Mouse (Mus musculus): ENCODE data around the gene Add1. TPM values are rescaled to one million over a fixed set of nuclear protein-coding genes. Genes with fewer than 3 reads are reported as not detected.
"Not testable (repeated sequence)": the region's sequence is repeated elsewhere in the genome, so short reads cannot be mapped to it uniquely, and the experiment has no call there.

Gene Add1
- total and polyA plus RNA-seq, 2 experiments from 2014 or later = 166 to 272 TPM

- no peak for TF ChIP-seq CTCF (IDR thresholded peaks at IDR 0.05; ENCODE audit: low read depth)
- peaks cover 4% of the 10 kb centered on the region; the same call in 1 of the 2 replicates for H3K4me1 ChIP-seq (ENCODE audit: insufficient read depth, low read length)
- peak overlapping the region; percentile 62 for H3K27ac ChIP-seq
- H3K4me3 ChIP-seq (ENCODE audit: low read length) = no peak overlapping the region
- DNase-seq (ENCODE audit: low spot score) (no peak), ATAC-seq (no peak)
- H3K4me2 ChIP-seq (ENCODE audit: low read depth, low read length) = no peak overlapping the region
- H3K36me3 ChIP-seq (ENCODE audit: insufficient read depth, low read length) = no peaks in the 10 kb centered on the region
- H3K9me3 ChIP-seq (ENCODE audit: low read length) = no peaks in the 10 kb centered on the region
- H3K27me3 ChIP-seq (ENCODE audit: insufficient read depth, low read length) = no peaks in the 10 kb centered on the region
- 73% methylated on average over 5 of the region's 5 CpGs for WGBS
- H3K9ac ChIP-seq (replicated peaks; ENCODE audit: low read length) = no peak overlapping the region
These were observed 8.8 kb downstream of the Add1 start for GRCm38 (mm10) chr5:34582314-34582675.

GRCm38 (mm10) chr5:34585216-34585615 lies 11.8 kb downstream of the Add1 start:
- DNase-seq (ENCODE audit: low spot score) (no peak), ATAC-seq (no peak)
- H3K27me3 ChIP-seq (ENCODE audit: insufficient read depth, low read length) = no peaks in the 10 kb centered on the region
- no peaks in the 10 kb centered on the region for H3K36me3 ChIP-seq (ENCODE audit: insufficient read depth, low read length)
- WGBS = 66% methylated on average over 5 of the region's 5 CpGs
- no peak overlapping the region for H3K4me2 ChIP-seq (ENCODE audit: low read depth, low read length)
- H3K9ac ChIP-seq (replicated peaks; ENCODE audit: low read length) = no peak overlapping the region
- H3K9me3 ChIP-seq (ENCODE audit: low read length) = no peaks in the 10 kb centered on the region
- peaks cover 4% of the 10 kb centered on the region; the same call in 1 of the 2 replicates for H3K4me1 ChIP-seq (ENCODE audit: insufficient read depth, low read length)
- H3K27ac ChIP-seq = no peak overlapping the region
- no peak for TF ChIP-seq CTCF (IDR thresholded peaks at IDR 0.05; ENCODE audit: low read depth)
- H3K4me3 ChIP-seq (ENCODE audit: low read length) = no peak overlapping the region

DNA sequence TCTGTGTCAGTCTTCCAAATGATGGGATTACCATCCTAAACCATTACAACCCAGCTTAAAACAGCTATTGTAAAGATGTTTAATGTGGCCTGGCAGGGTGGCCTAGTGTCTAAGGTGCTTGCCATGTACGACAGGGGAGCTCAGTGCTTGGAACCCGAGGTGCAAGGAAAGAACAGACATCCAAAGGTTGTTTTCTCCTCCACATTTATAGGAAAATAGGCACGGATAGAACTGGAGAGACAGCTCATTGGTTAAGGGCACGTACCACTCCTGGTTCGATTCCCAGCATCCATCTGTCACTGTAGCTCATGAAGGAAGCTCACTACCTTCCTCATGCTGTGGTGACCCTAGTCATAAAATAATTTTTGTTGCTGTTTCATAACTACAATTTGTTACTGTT lies 14.4 kb downstream of the Add1 start:
- no peaks in the 10 kb centered on the region for H3K27me3 ChIP-seq (ENCODE audit: insufficient read depth, low read length)
- H3K9ac ChIP-seq (replicated peaks; ENCODE audit: low read length) = no peak overlapping the region
- H3K4me2 ChIP-seq (ENCODE audit: low read depth, low read length) = no peak overlapping the region
- no peaks in the 10 kb centered on the region for H3K36me3 ChIP-seq (ENCODE audit: insufficient read depth, low read length)
- no peaks in the 10 kb centered on the region for H3K4me1 ChIP-seq (ENCODE audit: insufficient read depth, low read length)
- DNase-seq (ENCODE audit: low spot score) (no peak), ATAC-seq (no peak)
- 77% methylated on average over 5 of the region's 5 CpGs for WGBS
- no peak for TF ChIP-seq CTCF (IDR thresholded peaks at IDR 0.05; ENCODE audit: low read depth)
- no peaks in the 10 kb centered on the region for H3K9me3 ChIP-seq (ENCODE audit: low read length)
- H3K27ac ChIP-seq = no peak overlapping the region
- H3K4me3 ChIP-seq (ENCODE audit: low read length) = no peak overlapping the region

GRCm38 (mm10) chr5:34590059-34590458 lies 16.6 kb downstream of the Add1 start:
- DNase-seq (ENCODE audit: low spot score) (no peak), ATAC-seq (no peak)
- H3K9me3 ChIP-seq (ENCODE audit: low read length) = no peaks in the 10 kb centered on the region
- 13% methylated on average over 5 of the region's 5 CpGs for WGBS
- H3K9ac ChIP-seq (replicated peaks; ENCODE audit: low read length) = no peak overlapping the region
- H3K4me2 ChIP-seq (ENCODE audit: low read depth, low read length) = no peak overlapping the region
- H3K4me3 ChIP-seq (ENCODE audit: low read length) = no peak overlapping the region
- H3K36me3 ChIP-seq (ENCODE audit: insufficient read depth, low read length) = no peaks in the 10 kb centered on the region
- no peaks in the 10 kb centered on the region for H3K27me3 ChIP-seq (ENCODE audit: insufficient read depth, low read length)
- no peak for TF ChIP-seq CTCF (IDR thresholded peaks at IDR 0.05; ENCODE audit: low read depth)
- no peaks in the 10 kb centered on the region for H3K4me1 ChIP-seq (ENCODE audit: insufficient read depth, low read length)
- no peak overlapping the region for H3K27ac ChIP-seq

DNA sequence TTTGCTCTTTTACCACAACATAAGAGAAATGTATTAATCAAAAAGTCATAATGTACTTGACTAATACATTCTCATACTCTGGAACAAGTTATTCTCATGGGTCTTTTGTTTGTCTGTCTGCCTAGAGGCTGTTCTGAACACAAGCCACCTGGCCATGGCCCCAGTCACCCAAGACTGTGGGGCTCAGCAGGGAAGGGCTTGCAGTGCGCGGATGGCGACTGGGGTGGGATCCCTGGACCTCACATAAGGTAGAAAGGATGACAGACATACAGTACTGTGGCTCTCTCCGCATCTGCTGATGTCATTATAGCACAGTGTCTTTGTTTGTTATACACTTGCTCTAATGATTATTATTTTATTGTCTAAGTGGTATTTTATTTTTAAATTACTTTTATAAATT lies 17.2 kb downstream of the Add1 start:
- TF ChIP-seq CTCF (IDR thresholded peaks at IDR 0.05; ENCODE audit: low read depth) = no peak

DNA sequence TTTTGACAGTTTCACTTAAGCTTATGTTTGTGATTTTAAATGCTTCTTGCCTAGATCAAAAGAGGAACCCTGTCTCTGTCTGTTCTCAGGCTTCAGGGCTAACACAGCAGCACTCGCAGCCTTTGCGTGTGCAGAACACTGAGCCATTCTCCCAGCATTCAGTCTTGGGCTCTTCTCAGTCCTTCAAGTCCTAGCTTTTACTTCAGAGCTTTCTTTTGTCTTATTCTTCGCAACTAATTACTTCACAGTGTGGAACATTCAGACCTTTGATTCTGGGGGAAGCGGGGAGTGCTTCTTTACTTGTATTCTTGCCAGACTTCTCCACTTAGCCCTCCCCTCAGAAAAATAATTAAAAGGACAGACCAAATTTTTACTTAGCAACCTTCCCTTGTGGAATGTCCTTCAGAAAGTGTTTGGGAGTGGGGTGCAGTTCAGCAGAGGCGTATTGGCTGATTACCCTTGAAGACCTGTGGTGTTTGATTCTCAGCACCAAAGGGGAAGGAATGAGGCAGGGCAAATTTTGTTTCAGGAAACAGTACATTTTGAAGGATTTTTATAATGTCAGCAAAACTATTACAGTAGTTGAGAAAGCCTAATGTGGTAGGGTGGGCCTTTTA lies 18.0 kb downstream of the Add1 start:
- no peak for TF ChIP-seq CTCF (IDR thresholded peaks at IDR 0.05; ENCODE audit: low read depth)
- Histone ChIP-seq H3K4me2 (ENCODE audit: low read depth, low read length) (no peak overlapping the region), H3K4me3 (ENCODE audit: low read length) (no peak overlapping the region), H3K9ac (replicated peaks; ENCODE audit: low read length) (no peak overlapping the region), H3K4me1 (ENCODE audit: insufficient read depth, low read length) (no peaks in the 10 kb centered on the region), H3K36me3 (ENCODE audit: insufficient read depth, low read length) (no peaks in the 10 kb centered on the region), H3K9me3 (ENCODE audit: low read length) (no peaks in the 10 kb centered on the region), H3K27ac (peak overlapping the region; percentile 16; the same call in 1 of the 2 replicates), H3K27me3 (ENCODE audit: insufficient read depth, low read length) (no peaks in the 10 kb centered on the region)
- peak; percentile 56; the same call in 1 of the 2 replicates for ATAC-seq
- 22% methylated on average over 5 of the region's 5 CpGs for WGBS
- DNase-seq (ENCODE audit: low spot score) = peak; percentile 28

More for the DNA sequence above, 17.2 kb downstream of the Add1 start:
- Histone ChIP-seq H3K9me3 (ENCODE audit: low read length) (no peaks in the 10 kb centered on the region), H3K4me1 (ENCODE audit: insufficient read depth, low read length) (no peaks in the 10 kb centered on the region), H3K9ac (replicated peaks; ENCODE audit: low read length) (no peak overlapping the region), H3K4me3 (ENCODE audit: low read length) (no peak overlapping the region), H3K27me3 (ENCODE audit: insufficient read depth, low read length) (no peaks in the 10 kb centered on the region), H3K36me3 (ENCODE audit: insufficient read depth, low read length) (no peaks in the 10 kb centered on the region), H3K27ac (no peak overlapping the region), H3K4me2 (ENCODE audit: low read depth, low read length) (no peak overlapping the region)
- WGBS = 29% methylated on average over 4 of the region's 4 CpGs
- DNase-seq (ENCODE audit: low spot score) = no peak
- no peak for ATAC-seq

DNA sequence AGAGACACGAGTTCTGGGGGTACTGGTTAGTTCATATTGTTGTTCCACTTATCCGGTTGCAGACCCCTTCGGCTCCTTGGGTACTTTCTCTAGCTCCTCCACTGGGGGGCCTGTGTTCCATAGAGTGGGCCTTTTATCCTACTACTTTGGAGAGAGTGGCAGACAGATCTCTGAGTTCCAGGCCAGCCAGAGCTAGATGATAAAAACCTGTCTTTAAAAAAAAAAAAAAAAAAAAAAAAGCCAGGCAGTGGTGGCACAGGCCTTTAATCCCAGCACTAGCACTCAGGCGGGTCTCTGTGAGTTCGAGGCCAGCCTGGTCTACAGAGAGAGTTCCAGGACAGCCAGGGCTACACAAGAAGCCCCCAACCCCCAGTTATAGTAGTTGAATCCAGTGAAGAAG lies 18.8 kb downstream of the Add1 start:
- WGBS = 74% methylated on average over 5 of the region's 5 CpGs
- not testable (repeated sequence) for H3K4me3 ChIP-seq (ENCODE audit: low read length)

More for the DNA sequence above, 18.8 kb downstream of the Add1 start:
- H3K4me1 ChIP-seq (ENCODE audit: insufficient read depth, low read length); H3K9ac ChIP-seq (replicated peaks; ENCODE audit: low read length); DNase-seq (ENCODE audit: low spot score); ATAC-seq; H3K36me3 ChIP-seq (ENCODE audit: insufficient read depth, low read length); H3K9me3 ChIP-seq (ENCODE audit: low read length); H3K27me3 ChIP-seq (ENCODE audit: insufficient read depth, low read length); H3K4me2 ChIP-seq (ENCODE audit: low read depth, low read length); H3K27ac ChIP-seq: not testable (repeated sequence)

All from hindbrain, postnatal 0 days (tissue).